Mouse (Mus musculus): ENCODE measurements around the gene Gm14190. TPM values are rescaled to one million over a fixed set of nuclear protein-coding genes. Genes with fewer than 3 reads are reported as not detected.
"Not testable (repeated sequence)": the region's sequence is repeated elsewhere in the genome, so short reads cannot be mapped to it uniquely, and the experiment has no call there.

Gm14190 gene
- polyA plus RNA-seq, 1 experiment: not detected

- no peak overlapping the region for H3K9ac ChIP-seq (ENCODE audit: low read depth, poor library complexity, severe bottlenecking)
- H3K4me3 ChIP-seq (ENCODE audit: low read depth, low read length): no peak overlapping the region
- H3K36me3 ChIP-seq (ENCODE audit: control insufficient read depth, insufficient read depth, low read length, poor library complexity, severe bottlenecking): no peaks in the 10 kb centered on the region
- no peak overlapping the region for H3K27ac ChIP-seq (ENCODE audit: insufficient read depth, low read length)
- no peaks in the 10 kb centered on the region for H3K27me3 ChIP-seq (ENCODE audit: control insufficient read depth, insufficient read depth, low read length, poor library complexity, severe bottlenecking)
- TF ChIP-seq EP300 (IDR thresholded peaks at IDR 0.05; ENCODE audit: insufficient read depth, low read depth, low read length) (no peak), CTCF (IDR thresholded peaks at IDR 0.05; ENCODE audit: low read depth, low read length) (no peak), POLR2A (IDR thresholded peaks at IDR 0.05; ENCODE audit: insufficient read depth, low read length) (no peak)
- H3K4me1 ChIP-seq (ENCODE audit: control insufficient read depth, insufficient read depth, low read length): no peaks in the 10 kb centered on the region
- peaks cover 3% of the 10 kb centered on the region; the same call in 1 of the 2 replicates for H3K9me3 ChIP-seq (replicated peaks; ENCODE audit: control insufficient read depth, insufficient read depth, low read length, poor library complexity, severe bottlenecking)
Measured at GRCm38 (mm10) chr11:99646444-99646843, 44.1 kb downstream of the Gm14190 start.

GRCm38 (mm10) chr11:99644351-99644750, 46.2 kb downstream of the Gm14190 start:
- Histone ChIP-seq H3K36me3 (ENCODE audit: control insufficient read depth, insufficient read depth, low read length, poor library complexity, severe bottlenecking) (no peaks in the 10 kb centered on the region), H3K4me3 (ENCODE audit: low read depth, low read length) (no peak overlapping the region), H3K27ac (ENCODE audit: insufficient read depth, low read length) (no peak overlapping the region), H3K9ac (ENCODE audit: low read depth, poor library complexity, severe bottlenecking) (no peak overlapping the region), H3K4me1 (ENCODE audit: control insufficient read depth, insufficient read depth, low read length) (no peaks in the 10 kb centered on the region), H3K27me3 (ENCODE audit: control insufficient read depth, insufficient read depth, low read length, poor library complexity, severe bottlenecking) (no peaks in the 10 kb centered on the region), H3K9me3 (replicated peaks; ENCODE audit: control insufficient read depth, insufficient read depth, low read length, poor library complexity, severe bottlenecking) (no peaks in the 10 kb centered on the region)
- TF ChIP-seq EP300 (IDR thresholded peaks at IDR 0.05; ENCODE audit: insufficient read depth, low read depth, low read length) (no peak), POLR2A (IDR thresholded peaks at IDR 0.05; ENCODE audit: insufficient read depth, low read length) (no peak)

GRCm38 (mm10) chr11:99643635-99644139, 46.9 kb downstream of the Gm14190 start, which contains the start of gene Krtap4-7:
Gene Krtap4-7 (minus strand): TSS chr11:99644089.
- not testable (repeated sequence) for H3K27ac ChIP-seq (ENCODE audit: insufficient read depth, low read length); H3K27me3 ChIP-seq (ENCODE audit: control insufficient read depth, insufficient read depth, low read length, poor library complexity, severe bottlenecking); H3K4me1 ChIP-seq (ENCODE audit: control insufficient read depth, insufficient read depth, low read length); H3K36me3 ChIP-seq (ENCODE audit: control insufficient read depth, insufficient read depth, low read length, poor library complexity, severe bottlenecking); H3K9ac ChIP-seq (ENCODE audit: low read depth, poor library complexity, severe bottlenecking); H3K4me3 ChIP-seq (ENCODE audit: low read depth, low read length); H3K9me3 ChIP-seq (replicated peaks; ENCODE audit: control insufficient read depth, insufficient read depth, low read length, poor library complexity, severe bottlenecking)

GRCm38 (mm10) chr11:99640926-99641325, 49.6 kb downstream of the Gm14190 start:
- Histone ChIP-seq H3K9ac (ENCODE audit: low read depth, poor library complexity, severe bottlenecking) (no peak overlapping the region), H3K4me1 (ENCODE audit: control insufficient read depth, insufficient read depth, low read length) (no peaks in the 10 kb centered on the region), H3K27me3 (ENCODE audit: control insufficient read depth, insufficient read depth, low read length, poor library complexity, severe bottlenecking) (no peaks in the 10 kb centered on the region), H3K27ac (ENCODE audit: insufficient read depth, low read length) (no peak overlapping the region), H3K36me3 (ENCODE audit: control insufficient read depth, insufficient read depth, low read length, poor library complexity, severe bottlenecking) (no peaks in the 10 kb centered on the region), H3K4me3 (ENCODE audit: low read depth, low read length) (no peak overlapping the region), H3K9me3 (replicated peaks; ENCODE audit: control insufficient read depth, insufficient read depth, low read length, poor library complexity, severe bottlenecking) (no peaks in the 10 kb centered on the region)
- no peak for TF ChIP-seq POLR2A (IDR thresholded peaks at IDR 0.05; ENCODE audit: insufficient read depth, low read length)
- TF ChIP-seq CTCF (IDR thresholded peaks at IDR 0.05; ENCODE audit: low read depth, low read length): no peak
- TF ChIP-seq EP300 (IDR thresholded peaks at IDR 0.05; ENCODE audit: insufficient read depth, low read depth, low read length): no peak

Other genes starting within 250 kb of the Gm14190 start
- gene Krt23, start 197.6 kb downstream of the Gm14190 start, polyA plus RNA-seq (2011; ENCODE audit: insufficient read depth, insufficient read length, low read depth, missing spikeins): not detected in 2 replicates
- not detected in 2 replicates for gene Krt39, start 169.4 kb downstream of the Gm14190 start, polyA plus RNA-seq (2011; ENCODE audit: insufficient read depth, insufficient read length, low read depth, missing spikeins)
- gene Krt40, start 147.6 kb downstream of the Gm14190 start, polyA plus RNA-seq (2011; ENCODE audit: insufficient read depth, insufficient read length, low read depth, missing spikeins): not detected in 2 replicates
- not detected in 2 replicates for gene Krtap3-3, start 139.9 kb downstream of the Gm14190 start, polyA plus RNA-seq (2011; ENCODE audit: insufficient read depth, insufficient read length, low read depth, missing spikeins)
- gene Krtap3-2, start 133.9 kb downstream of the Gm14190 start, polyA plus RNA-seq (2011; ENCODE audit: insufficient read depth, insufficient read length, low read depth, missing spikeins): not detected in 2 replicates
- not detected in 2 replicates for gene Gm11939, start 131.3 kb downstream of the Gm14190 start, polyA plus RNA-seq (2011; ENCODE audit: insufficient read depth, insufficient read length, low read depth, missing spikeins)
- not detected in 2 replicates for gene Krtap3-1, start 124.1 kb downstream of the Gm14190 start, polyA plus RNA-seq (2011; ENCODE audit: insufficient read depth, insufficient read length, low read depth, missing spikeins)
- gene Krtap1-5, start 109.7 kb downstream of the Gm14190 start, polyA plus RNA-seq (2011; ENCODE audit: insufficient read depth, insufficient read length, low read depth, missing spikeins): not detected in 2 replicates
- gene Krtap1-4, start 107.1 kb downstream of the Gm14190 start, polyA plus RNA-seq (2011; ENCODE audit: insufficient read depth, insufficient read length, low read depth, missing spikeins): not detected in 2 replicates
- not detected in 2 replicates for gene Krtap1-3, start 99.4 kb downstream of the Gm14190 start, polyA plus RNA-seq (2011; ENCODE audit: insufficient read depth, insufficient read length, low read depth, missing spikeins)
- gene Krtap9-3, start 92.6 kb downstream of the Gm14190 start, polyA plus RNA-seq (2011; ENCODE audit: insufficient read depth, insufficient read length, low read depth, missing spikeins): not detected in 2 replicates
- gene Gm11938, start 87.4 kb downstream of the Gm14190 start, polyA plus RNA-seq (2011; ENCODE audit: insufficient read depth, insufficient read length, low read depth, missing spikeins): not detected in 2 replicates
- gene Gm11937, start 80.6 kb downstream of the Gm14190 start, polyA plus RNA-seq (2011; ENCODE audit: insufficient read depth, insufficient read length, low read depth, missing spikeins): not detected in 2 replicates
- gene Krtap2-4, start 75.9 kb downstream of the Gm14190 start, polyA plus RNA-seq (2011; ENCODE audit: insufficient read depth, insufficient read length, low read depth, missing spikeins): not detected in 2 replicates
- gene Gm11562, start 70.3 kb downstream of the Gm14190 start, polyA plus RNA-seq (2011; ENCODE audit: insufficient read depth, insufficient read length, low read depth, missing spikeins): not detected in 2 replicates
- not detected in 2 replicates for gene Krtap4-1, start 62.5 kb downstream of the Gm14190 start, polyA plus RNA-seq (2011; ENCODE audit: insufficient read depth, insufficient read length, low read depth, missing spikeins)
- not detected in 2 replicates for gene Krtap4-2, start 55.7 kb downstream of the Gm14190 start, polyA plus RNA-seq (2011; ENCODE audit: insufficient read depth, insufficient read length, low read depth, missing spikeins)
- not detected in 2 replicates for gene Krtap4-7, start 46.7 kb downstream of the Gm14190 start, polyA plus RNA-seq (2011; ENCODE audit: insufficient read depth, insufficient read length, low read depth, missing spikeins)
- not detected in 2 replicates for gene Gm11555, start 40.5 kb downstream of the Gm14190 start, polyA plus RNA-seq (2011; ENCODE audit: insufficient read depth, insufficient read length, low read depth, missing spikeins)
- gene Gm11563, start 31.8 kb downstream of the Gm14190 start, polyA plus RNA-seq (2011; ENCODE audit: insufficient read depth, insufficient read length, low read depth, missing spikeins): not detected in 2 replicates
- gene Krtap4-6, start 24.8 kb downstream of the Gm14190 start, polyA plus RNA-seq (2011; ENCODE audit: insufficient read depth, insufficient read length, low read depth, missing spikeins): not detected in 2 replicates
- gene Gm14180, start 43.5 kb upstream of the Gm14190 start, polyA plus RNA-seq (2011; ENCODE audit: insufficient read depth, insufficient read length, low read depth, missing spikeins): not detected in 2 replicates
- not detected in 2 replicates for gene Gm11595, start 82.2 kb upstream of the Gm14190 start, polyA plus RNA-seq (2011; ENCODE audit: insufficient read depth, insufficient read length, low read depth, missing spikeins)
- gene Krtap4-8, start 90.0 kb upstream of the Gm14190 start, polyA plus RNA-seq (2011; ENCODE audit: insufficient read depth, insufficient read length, low read depth, missing spikeins): not detected in 2 replicates
- gene Krtap4-9, start 94.5 kb upstream of the Gm14190 start, polyA plus RNA-seq (2011; ENCODE audit: insufficient read depth, insufficient read length, low read depth, missing spikeins): not detected in 2 replicates
- gene Gm11596, start 102.7 kb upstream of the Gm14190 start, polyA plus RNA-seq (2011; ENCODE audit: insufficient read depth, insufficient read length, low read depth, missing spikeins): not detected in 2 replicates
- not detected in 2 replicates for gene Gm11569, start 108.2 kb upstream of the Gm14190 start, polyA plus RNA-seq (2011; ENCODE audit: insufficient read depth, insufficient read length, low read depth, missing spikeins)
- gene Gm11554, start 113.7 kb upstream of the Gm14190 start, polyA plus RNA-seq (2011; ENCODE audit: insufficient read depth, insufficient read length, low read depth, missing spikeins): not detected in 2 replicates
- gene Krtap4-13, start 119.2 kb upstream of the Gm14190 start, polyA plus RNA-seq (2011; ENCODE audit: insufficient read depth, insufficient read length, low read depth, missing spikeins): not detected in 2 replicates
- gene Gm11564, start 124.9 kb upstream of the Gm14190 start, polyA plus RNA-seq (2011; ENCODE audit: insufficient read depth, insufficient read length, low read depth, missing spikeins): not detected in 2 replicates
- gene 2300003K06Rik, start 147.3 kb upstream of the Gm14190 start, polyA plus RNA-seq (2011; ENCODE audit: insufficient read depth, insufficient read length, low read depth, missing spikeins): not detected in 2 replicates
- gene Krtap4-16, start 160.9 kb upstream of the Gm14190 start, polyA plus RNA-seq (2011; ENCODE audit: insufficient read depth, insufficient read length, low read depth, missing spikeins): not detected in 2 replicates
- gene Gm11568, start 167.2 kb upstream of the Gm14190 start, polyA plus RNA-seq (2011; ENCODE audit: insufficient read depth, insufficient read length, low read depth, missing spikeins): not detected in 2 replicates
- gene Gm11559, start 173.7 kb upstream of the Gm14190 start, polyA plus RNA-seq (2011; ENCODE audit: insufficient read depth, insufficient read length, low read depth, missing spikeins): not detected in 2 replicates
- gene Krtap9-1, start 182.6 kb upstream of the Gm14190 start, polyA plus RNA-seq (2011; ENCODE audit: insufficient read depth, insufficient read length, low read depth, missing spikeins): not detected in 2 replicates
- gene Gm11567, start 188.4 kb upstream of the Gm14190 start, polyA plus RNA-seq (2011; ENCODE audit: insufficient read depth, insufficient read length, low read depth, missing spikeins): not detected in 2 replicates
- gene Krtap31-1, start 217.2 kb upstream of the Gm14190 start, polyA plus RNA-seq (2011; ENCODE audit: insufficient read depth, insufficient read length, low read depth, missing spikeins): not detected in 2 replicates
- not detected in 2 replicates for gene Gm11565, start 224.0 kb upstream of the Gm14190 start, polyA plus RNA-seq (2011; ENCODE audit: insufficient read depth, insufficient read length, low read depth, missing spikeins)
- gene Krtap31-2, start 245.6 kb upstream of the Gm14190 start, polyA plus RNA-seq (2011; ENCODE audit: insufficient read depth, insufficient read length, low read depth, missing spikeins): not detected in 2 replicates

Data from ES-Bruce4 (cell line).